Mouse (Mus musculus): ENCODE data around the gene Mdc1.

- TF ChIP-seq CTCF (IDR thresholded peaks at IDR 0.05; ENCODE audit: low read depth), result no peak
- no peak for TF ChIP-seq EP300 (IDR thresholded peaks at IDR 0.05; ENCODE audit: low read depth)
These were observed 30.2 kb upstream of the Mdc1 start for GRCm38 (mm10) chr17:35810900-35811648.

Data from liver, postnatal 0 days (tissue).